Mouse (Mus musculus): ENCODE measurements around the gene Tmem106b. TPM values are rescaled to one million over a fixed set of nuclear protein-coding genes. Genes with fewer than 3 reads are reported as not detected.

The Tmem106b gene
- total RNA-seq, 1 experiment, result 30.5 TPM

DNA sequence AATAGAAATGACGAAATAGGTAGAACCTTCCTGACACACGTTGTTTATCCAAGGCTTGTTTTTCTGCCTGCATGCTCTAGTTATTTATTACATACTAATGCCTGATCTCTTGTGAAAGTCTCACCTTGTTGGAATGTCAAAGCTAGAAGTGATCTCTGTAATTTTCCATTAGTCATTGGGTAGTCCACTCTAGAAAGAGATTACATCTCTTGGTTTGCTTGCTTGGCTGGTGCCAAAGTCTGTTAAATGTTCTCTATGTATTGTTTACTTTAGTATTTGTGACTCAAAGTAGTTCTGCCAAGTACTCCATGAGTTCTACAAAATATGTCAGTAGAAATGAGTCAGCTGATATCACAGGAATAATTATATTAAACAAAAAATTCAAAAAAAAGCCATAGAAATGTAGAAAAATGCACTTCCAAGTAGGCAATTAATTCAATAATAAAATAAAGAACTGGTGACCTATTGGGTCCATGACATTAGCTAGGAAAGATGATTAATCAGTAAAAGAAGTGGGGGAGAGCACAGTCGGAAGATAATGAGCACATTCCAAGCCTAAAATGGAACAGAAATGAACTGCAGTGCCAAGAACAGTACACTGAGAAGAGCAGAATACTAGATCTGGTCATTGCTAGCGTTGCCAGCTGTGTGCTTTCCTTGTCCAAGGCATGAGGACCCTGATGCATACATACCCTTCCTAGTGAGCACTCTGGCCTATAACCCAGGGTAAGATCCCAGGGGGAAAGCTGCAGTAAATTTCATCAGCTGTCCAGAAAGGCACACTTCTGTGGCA, 17.0 kb upstream of the Tmem106b start:
- H3K4me1 ChIP-seq (ENCODE audit: control insufficient read depth in 2 of 2, insufficient read depth in 2 of 2, low read length in 2 of 2, poor library complexity in 1 of 2), result no peaks in the 10 kb centered on the region
- DNase-seq (ENCODE audit: low read depth, low spot score), result no peak
- no peak overlapping the region for H3K27ac ChIP-seq (ENCODE audit: insufficient read depth, low read depth, low read length, poor library complexity, severe bottlenecking)
- TF ChIP-seq HCFC1 (IDR thresholded peaks at IDR 0.05; ENCODE audit: borderline replicate concordance, insufficient read depth, low read length) (no peak), CHD2 (IDR thresholded peaks at IDR 0.05; ENCODE audit: low read depth, low read length) (no peak), MAFK (IDR thresholded peaks at IDR 0.05; ENCODE audit: insufficient read depth, low read depth, low read length) (no peak), ZC3H11A (IDR thresholded peaks at IDR 0.05; ENCODE audit: borderline replicate concordance, low read depth, low read length) (no peak), ZNF384 (IDR thresholded peaks at IDR 0.05; ENCODE audit: low read depth, low read length) (no peak)
- in situ Hi-C loops (cut with MboI; ENCODE audit: low sequenced_read_pairs in 2 of 2, unreplicated experiment in 2 of 2), result no loop called here
- no peak overlapping the region for H3K9ac ChIP-seq (ENCODE audit: insufficient read depth, low read depth, low read length, poor library complexity, severe bottlenecking)
- no peaks in the 10 kb centered on the region for H3K9me3 ChIP-seq (ENCODE audit: control insufficient read depth, insufficient read depth, low read depth, low read length)
- no peak overlapping the region for H3K4me3 ChIP-seq (ENCODE audit: insufficient read depth in 1 of 2, low read depth in 1 of 2, low read length in 2 of 2, poor library complexity in 1 of 2, severe bottlenecking in 1 of 2)
- no peaks in the 10 kb centered on the region for H3K36me3 ChIP-seq (ENCODE audit: control insufficient read depth, insufficient read depth, low read length, poor library complexity, severe bottlenecking)

DNA sequence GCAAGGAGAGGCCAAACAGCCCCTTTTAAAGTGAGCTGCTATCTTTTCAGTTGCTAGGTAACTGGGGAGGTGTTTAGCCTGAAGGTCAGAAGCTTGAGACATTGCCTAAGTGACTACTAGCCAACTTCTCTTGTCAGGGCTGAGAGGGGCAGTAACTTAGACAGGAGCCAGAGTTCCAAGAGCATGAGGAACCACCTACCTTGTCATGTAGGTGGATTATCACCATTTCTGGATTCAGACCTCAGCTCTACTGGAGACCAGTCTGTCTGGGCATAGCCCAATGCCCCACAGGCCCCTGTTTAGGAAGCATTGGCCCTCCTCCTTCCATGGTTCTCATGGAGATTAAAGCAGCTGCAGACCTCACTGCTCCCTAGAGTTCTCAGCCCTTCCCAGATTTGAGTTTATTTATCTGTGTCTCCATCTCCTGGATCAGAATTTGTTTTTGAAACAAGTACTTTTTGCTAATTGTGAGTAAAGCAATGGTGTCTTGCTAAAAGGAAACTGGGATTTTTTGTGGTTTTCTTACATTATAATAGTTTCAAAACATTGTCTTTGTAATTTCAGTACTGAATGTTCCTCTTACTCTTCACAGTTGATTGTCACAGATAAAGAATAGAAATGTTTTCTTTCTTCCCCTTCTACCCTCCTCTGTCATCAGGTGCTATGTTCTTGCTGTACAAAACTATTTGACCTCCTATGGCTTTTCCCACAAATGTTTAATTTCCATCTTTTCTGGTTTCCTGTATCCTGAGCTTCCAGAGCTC, 8.1 kb upstream of the Tmem106b start:
- DNase-seq (ENCODE audit: low read depth, low spot score), result no peak
- Histone ChIP-seq H3K36me3 (ENCODE audit: control insufficient read depth, insufficient read depth, low read length, poor library complexity, severe bottlenecking) (no peaks in the 10 kb centered on the region), H3K4me3 (ENCODE audit: insufficient read depth in 1 of 2, low read depth in 1 of 2, low read length in 2 of 2, poor library complexity in 1 of 2, severe bottlenecking in 1 of 2) (no peak overlapping the region), H3K9me3 (ENCODE audit: control insufficient read depth, insufficient read depth, low read depth, low read length) (no peaks in the 10 kb centered on the region), H3K9ac (ENCODE audit: insufficient read depth, low read depth, low read length, poor library complexity, severe bottlenecking) (no peak overlapping the region), H3K4me1 (ENCODE audit: control insufficient read depth in 2 of 2, insufficient read depth in 2 of 2, low read length in 2 of 2, poor library complexity in 1 of 2) (no peaks in the 10 kb centered on the region), H3K27ac (ENCODE audit: insufficient read depth, low read depth, low read length, poor library complexity, severe bottlenecking) (no peak overlapping the region)
- no peak for TF ChIP-seq CHD2 (IDR thresholded peaks at IDR 0.05; ENCODE audit: low read depth, low read length)
- no peak for TF ChIP-seq HCFC1 (IDR thresholded peaks at IDR 0.05; ENCODE audit: borderline replicate concordance, insufficient read depth, low read length)
- TF ChIP-seq ZC3H11A (IDR thresholded peaks at IDR 0.05; ENCODE audit: borderline replicate concordance, low read depth, low read length), result no peak
- no peak for TF ChIP-seq ZNF384 (IDR thresholded peaks at IDR 0.05; ENCODE audit: low read depth, low read length)
- TF ChIP-seq MAFK (IDR thresholded peaks at IDR 0.05; ENCODE audit: insufficient read depth, low read depth, low read length), result no peak
- in situ Hi-C loops (cut with MboI; ENCODE audit: low sequenced_read_pairs in 2 of 2, unreplicated experiment in 2 of 2), result no loop called here

DNA sequence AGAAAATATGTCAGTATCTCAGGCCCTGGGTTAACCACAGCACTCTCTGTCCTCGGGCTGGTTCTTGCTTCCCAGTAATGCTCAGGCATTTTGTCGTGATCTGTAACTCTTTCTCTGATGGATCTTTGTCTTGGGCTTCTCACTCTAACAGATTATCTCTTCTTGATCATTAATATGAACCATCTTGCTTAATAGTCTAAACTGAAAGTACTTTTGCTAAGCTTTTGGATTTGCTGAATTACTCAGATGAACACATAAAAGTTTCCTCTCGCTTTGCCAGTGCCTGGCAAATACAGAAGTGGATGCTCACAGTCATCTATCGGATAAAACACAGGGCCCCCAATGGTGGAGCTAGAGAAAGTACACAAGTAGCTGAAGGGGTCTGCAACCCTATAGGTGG, 7.5 kb upstream of the Tmem106b start:
- Histone ChIP-seq H3K27ac (ENCODE audit: insufficient read depth, low read depth, low read length, poor library complexity, severe bottlenecking) (no peak overlapping the region), H3K36me3 (ENCODE audit: control insufficient read depth, insufficient read depth, low read length, poor library complexity, severe bottlenecking) (no peaks in the 10 kb centered on the region), H3K9ac (ENCODE audit: insufficient read depth, low read depth, low read length, poor library complexity, severe bottlenecking) (no peak overlapping the region), H3K9me3 (ENCODE audit: control insufficient read depth, insufficient read depth, low read depth, low read length) (no peaks in the 10 kb centered on the region), H3K4me3 (ENCODE audit: insufficient read depth in 1 of 2, low read depth in 1 of 2, low read length in 2 of 2, poor library complexity in 1 of 2, severe bottlenecking in 1 of 2) (no peak overlapping the region), H3K4me1 (ENCODE audit: control insufficient read depth in 2 of 2, insufficient read depth in 2 of 2, low read length in 2 of 2, poor library complexity in 1 of 2) (no peaks in the 10 kb centered on the region)
- no peak for TF ChIP-seq ZNF384 (IDR thresholded peaks at IDR 0.05; ENCODE audit: low read depth, low read length)
- no peak for TF ChIP-seq ZC3H11A (IDR thresholded peaks at IDR 0.05; ENCODE audit: borderline replicate concordance, low read depth, low read length)
- TF ChIP-seq MAFK (IDR thresholded peaks at IDR 0.05; ENCODE audit: insufficient read depth, low read depth, low read length), result no peak
- TF ChIP-seq CHD2 (IDR thresholded peaks at IDR 0.05; ENCODE audit: low read depth, low read length), result no peak
- in situ Hi-C loops (cut with MboI; ENCODE audit: low sequenced_read_pairs in 2 of 2, unreplicated experiment in 2 of 2), result no loop called here
- no peak for DNase-seq (ENCODE audit: low read depth, low spot score)

DNA sequence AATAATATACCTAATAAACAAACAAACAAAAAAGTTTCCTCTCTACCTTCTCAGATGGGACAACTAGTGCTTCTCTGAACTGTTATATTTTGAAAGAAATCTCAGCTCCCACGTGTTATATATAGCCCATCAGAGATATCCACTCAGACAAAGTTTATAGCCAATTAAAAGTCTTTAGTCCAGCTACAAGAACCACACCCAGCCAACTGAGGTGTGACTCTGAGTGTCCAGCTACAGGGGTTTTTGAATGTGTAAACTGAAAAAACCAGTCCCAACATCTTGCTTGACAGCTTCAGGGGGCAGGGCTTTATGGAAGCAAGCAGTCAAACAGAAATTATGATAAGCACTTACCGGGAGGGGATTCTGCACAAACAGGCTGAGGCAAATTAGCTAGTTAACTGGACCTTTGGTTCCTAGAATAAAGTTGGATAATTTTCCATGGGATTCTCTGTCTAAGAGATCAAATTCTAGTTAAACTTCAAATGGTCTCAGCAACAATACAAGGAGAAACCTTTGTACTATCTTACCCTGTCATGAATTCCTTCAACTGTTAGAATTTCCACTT, 6.8 kb upstream of the Tmem106b start:
- Histone ChIP-seq H3K4me1 (ENCODE audit: control insufficient read depth in 2 of 2, insufficient read depth in 2 of 2, low read length in 2 of 2, poor library complexity in 1 of 2) (no peaks in the 10 kb centered on the region), H3K4me3 (ENCODE audit: insufficient read depth in 1 of 2, low read depth in 1 of 2, low read length in 2 of 2, poor library complexity in 1 of 2, severe bottlenecking in 1 of 2) (no peak overlapping the region), H3K36me3 (ENCODE audit: control insufficient read depth, insufficient read depth, low read length, poor library complexity, severe bottlenecking) (no peaks in the 10 kb centered on the region), H3K9me3 (ENCODE audit: control insufficient read depth, insufficient read depth, low read depth, low read length) (no peaks in the 10 kb centered on the region), H3K27ac (ENCODE audit: insufficient read depth, low read depth, low read length, poor library complexity, severe bottlenecking) (no peak overlapping the region), H3K9ac (ENCODE audit: insufficient read depth, low read depth, low read length, poor library complexity, severe bottlenecking) (no peak overlapping the region)
- in situ Hi-C loops (cut with MboI; ENCODE audit: low sequenced_read_pairs in 2 of 2, unreplicated experiment in 2 of 2), result no loop called here
- TF ChIP-seq MAFK (IDR thresholded peaks at IDR 0.05; ENCODE audit: insufficient read depth, low read depth, low read length), result no peak
- no peak for TF ChIP-seq HCFC1 (IDR thresholded peaks at IDR 0.05; ENCODE audit: borderline replicate concordance, insufficient read depth, low read length)
- TF ChIP-seq ZC3H11A (IDR thresholded peaks at IDR 0.05; ENCODE audit: borderline replicate concordance, low read depth, low read length), result no peak
- no peak for TF ChIP-seq CHD2 (IDR thresholded peaks at IDR 0.05; ENCODE audit: low read depth, low read length)
- TF ChIP-seq ZNF384 (IDR thresholded peaks at IDR 0.05; ENCODE audit: low read depth, low read length), result no peak
- no peak for DNase-seq (ENCODE audit: low read depth, low spot score)
